Mouse (Mus musculus) layer of hippocampus, adult 9-11 months (tissue): ENCODE results near the gene Clk4.

ENCODE experiments used
- DNase-seq: peaks from one replicate; pipeline ENCODE4 v3.0.0; 2022

The Clk4 gene

GRCm38 (mm10) chr11:51261680-51262219 lies at the start of gene Clk4:
TSS of gene Clk4 (plus strand) at chr11:51261730.
- no peak for DNase-seq

- DNase-seq = no peak
Measured at GRCm38 (mm10) chr11:51214021-51214420, 47.5 kb upstream of the Clk4 start.

GRCm38 (mm10) chr11:51219396-51219980 lies 42.0 kb upstream of the Clk4 start:
- no peak for DNase-seq

- no peak for DNase-seq
Measured at GRCm38 (mm10) chr11:51220308-51220707, 41.2 kb upstream of the Clk4 start, which contains the start of gene Gm12569. TSS of gene Gm12569 (plus strand) at chr11:51220473.

GRCm38 (mm10) chr11:51227104-51227503 lies 34.4 kb upstream of the Clk4 start:
- DNase-seq = peak; percentile 50

- no peak for DNase-seq
Measured at GRCm38 (mm10) chr11:51234626-51235025, 26.9 kb upstream of the Clk4 start.

GRCm38 (mm10) chr11:51242897-51243296 lies 18.6 kb upstream of the Clk4 start:
- DNase-seq = no peak

GRCm38 (mm10) chr11:51257006-51257405 lies 4.5 kb upstream of the Clk4 start:
- no peak for DNase-seq

- DNase-seq = peak; percentile 98
Measured at GRCm38 (mm10) chr11:51262342-51263285, 1.1 kb downstream of the Clk4 start, which contains the start of gene BC049762. TSS of gene BC049762 (minus strand) at chr11:51263046.

GRCm38 (mm10) chr11:51263286-51263831 lies 1.8 kb downstream of the Clk4 start:
- DNase-seq = peak; percentile 56

GRCm38 (mm10) chr11:51264352-51264751 lies 2.8 kb downstream of the Clk4 start:
- DNase-seq = peak; percentile 31

GRCm38 (mm10) chr11:51265326-51265725 lies 3.8 kb downstream of the Clk4 start:
- no peak for DNase-seq

- DNase-seq = no peak
Measured at GRCm38 (mm10) chr11:51274418-51274817, 12.9 kb downstream of the Clk4 start.

GRCm38 (mm10) chr11:51289564-51290041 lies 28.1 kb downstream of the Clk4 start, which contains the start of gene Col23a1:
TSS of gene Col23a1 (plus strand) at chr11:51289920.
- peak; percentile 47 for DNase-seq

- DNase-seq = no peak
Measured at GRCm38 (mm10) chr11:51290066-51290955, 28.8 kb downstream of the Clk4 start.

- no peak for DNase-seq
Measured at GRCm38 (mm10) chr11:51293956-51294530, 32.5 kb downstream of the Clk4 start.

- DNase-seq = no peak
Measured at GRCm38 (mm10) chr11:51295742-51296141, 34.2 kb downstream of the Clk4 start.

GRCm38 (mm10) chr11:51298691-51299090 lies 37.2 kb downstream of the Clk4 start:
- no peak for DNase-seq

- DNase-seq = no peak
Measured at GRCm38 (mm10) chr11:51302396-51302795, 40.9 kb downstream of the Clk4 start.

GRCm38 (mm10) chr11:51303981-51304553 lies 42.5 kb downstream of the Clk4 start:
- DNase-seq = no peak

- DNase-seq = no peak
Measured at GRCm38 (mm10) chr11:51308306-51308705, 46.8 kb downstream of the Clk4 start.
